Mouse (Mus musculus) neutrophil, adult 5-6 weeks (primary cell): ENCODE measurements around the gene Rab1a. TPM values are rescaled to one million over a fixed set of nuclear protein-coding genes. Genes with fewer than 3 reads are reported as not detected.
A peak's percentile ranks its signal among the peaks of the same experiment; 100 is the strongest.
"Not testable (repeated sequence)": the region's sequence is repeated elsewhere in the genome, so short reads cannot be mapped to it uniquely, and the experiment has no call there.

ENCODE experiments used
- ATAC-seq: fragments of 151-379, 151-347 bp; 2 replicates; pipeline ENCODE4 v1.8.0; 2017; ENCODE audit warnings: mild to moderate bottlenecking, moderate TSS enrichment; ENCODE audit not compliant: insufficient number of reproducible peaks, poor library complexity, low FRiP score, severe bottlenecking; ENCODE audit errors: extremely low read depth
- total RNA-seq: library from RNA; stranded (forward); fragments of 200-1000 nt; gene quantifications from 2 replicates; pipeline ENCODE4 v1.2.3, GENCODE M21; 2017

Rab1a gene
- total RNA-seq, 1 experiment from 2014 or later, result 116 TPM

DNA sequence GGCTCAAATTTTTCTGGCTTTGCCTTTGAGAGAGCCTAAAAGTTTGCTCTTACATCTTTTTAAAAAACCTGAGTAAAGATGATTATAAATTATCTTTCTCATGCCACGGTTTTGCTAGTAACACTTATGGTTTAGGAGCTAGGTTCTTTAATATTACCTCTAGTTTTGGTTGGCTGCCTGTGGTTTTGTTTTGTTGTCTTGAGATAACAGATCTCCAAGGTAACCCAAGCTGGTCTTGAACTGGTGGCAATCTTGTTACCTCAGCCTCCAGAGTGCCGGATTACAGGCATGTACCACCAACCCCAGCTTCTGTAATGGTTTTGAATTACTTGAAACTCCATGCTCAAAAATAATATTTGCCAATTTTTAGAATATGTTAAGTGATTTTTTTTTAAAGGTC is 10.6 kb downstream of the Rab1a start:
- no peak for ATAC-seq

DNA sequence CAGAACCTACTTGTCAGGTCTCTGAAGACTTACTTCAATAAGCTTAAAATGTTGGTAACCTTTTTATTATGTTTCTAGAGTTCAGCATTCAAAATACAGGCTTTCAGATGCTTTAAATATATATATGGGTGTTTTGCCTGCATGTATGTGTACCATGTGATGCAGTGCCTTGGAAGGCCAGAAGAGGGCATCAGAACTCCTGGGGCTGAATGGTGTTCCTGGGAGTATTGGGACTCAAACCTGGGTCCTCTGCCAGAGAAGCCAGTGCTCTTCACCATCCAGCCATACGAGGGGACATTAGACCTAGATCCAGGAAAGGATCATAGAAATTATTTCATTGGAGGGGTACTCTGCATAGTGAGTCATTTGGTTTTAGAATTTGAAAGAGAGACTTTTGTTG is 13.5 kb downstream of the Rab1a start:
- ATAC-seq, result 0 out of 2 replicates have a peak, but pooled peaks have one; percentile 33

DNA sequence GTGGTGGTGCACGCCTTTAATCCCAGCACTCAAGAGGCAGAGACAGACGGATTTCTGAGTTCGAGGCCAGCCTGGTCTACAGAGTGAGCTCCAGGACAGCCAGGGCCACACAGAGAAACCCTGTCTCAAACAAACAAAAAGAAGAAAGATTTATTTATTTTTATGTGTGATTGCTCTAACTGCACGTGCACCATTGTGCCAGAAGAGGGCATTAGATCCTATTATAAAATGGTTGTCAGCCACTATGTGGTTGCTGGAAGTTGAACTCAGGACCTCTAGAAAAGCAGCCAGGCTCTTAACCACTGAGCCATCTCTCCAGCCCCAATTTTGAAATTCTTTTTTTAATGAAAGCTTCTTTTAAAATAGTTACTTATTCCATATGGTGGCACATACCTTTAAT is 15.2 kb downstream of the Rab1a start:
- ATAC-seq, result 0 out of 2 replicates have a peak, but pooled peaks have one; percentile 35

DNA sequence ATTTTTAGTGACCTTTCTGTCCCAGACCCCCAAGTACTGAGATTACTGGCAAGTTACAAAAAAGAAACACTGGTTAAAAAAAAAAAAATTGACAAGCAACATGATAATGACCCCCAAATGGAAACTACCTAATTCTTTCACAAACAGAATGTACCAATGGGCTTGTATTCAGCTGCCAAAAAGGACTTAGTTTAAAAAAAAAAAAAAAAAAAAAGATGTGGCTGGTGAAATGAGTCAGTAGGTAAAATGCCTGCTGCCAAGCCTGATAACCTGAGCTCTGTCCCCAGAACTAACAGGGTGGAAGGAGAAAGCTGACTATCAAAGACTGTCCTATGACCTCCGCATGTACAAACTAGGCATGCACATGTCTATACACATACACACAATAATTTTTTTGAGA is 16.0 kb downstream of the Rab1a start:
- no peak for ATAC-seq

DNA sequence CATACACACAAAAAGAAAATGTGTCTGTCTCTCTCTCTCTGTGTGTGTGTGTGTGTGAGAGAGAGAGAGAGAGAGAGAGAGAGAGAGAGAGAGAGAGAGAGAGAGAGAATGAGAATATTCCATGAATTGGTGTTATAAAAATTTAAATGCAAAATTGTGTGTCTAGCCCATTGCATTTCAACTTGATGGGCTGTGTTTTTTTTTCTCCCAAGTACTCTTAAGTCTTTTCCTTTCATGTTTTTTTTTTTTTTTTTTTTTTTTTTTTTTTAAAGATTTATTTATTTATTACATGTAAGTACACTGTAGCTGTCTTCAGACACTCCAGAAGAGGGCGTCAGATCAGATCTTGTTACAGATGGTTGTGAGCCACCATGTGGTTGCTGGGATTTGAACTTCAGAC is 20.4 kb downstream of the Rab1a start:
- not testable (repeated sequence) for ATAC-seq

DNA sequence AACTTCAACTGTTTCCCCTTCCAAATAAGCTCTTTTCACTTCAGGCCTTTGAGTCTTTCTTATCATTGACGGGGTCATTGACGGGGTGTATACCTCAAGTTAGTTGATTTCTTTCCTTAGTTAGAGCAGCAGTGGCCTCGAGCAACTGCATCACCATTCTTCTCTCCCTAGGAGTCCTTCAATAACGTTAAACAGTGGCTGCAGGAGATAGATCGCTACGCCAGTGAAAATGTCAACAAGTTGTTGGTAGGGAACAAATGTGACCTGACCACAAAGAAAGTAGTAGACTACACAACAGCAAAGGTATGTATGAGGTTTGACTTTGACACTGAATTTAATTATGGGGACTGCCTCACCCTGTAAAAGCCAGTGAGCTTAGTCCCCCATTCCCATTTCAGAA is 23.0 kb downstream of the Rab1a start:
- no peak for ATAC-seq

DNA sequence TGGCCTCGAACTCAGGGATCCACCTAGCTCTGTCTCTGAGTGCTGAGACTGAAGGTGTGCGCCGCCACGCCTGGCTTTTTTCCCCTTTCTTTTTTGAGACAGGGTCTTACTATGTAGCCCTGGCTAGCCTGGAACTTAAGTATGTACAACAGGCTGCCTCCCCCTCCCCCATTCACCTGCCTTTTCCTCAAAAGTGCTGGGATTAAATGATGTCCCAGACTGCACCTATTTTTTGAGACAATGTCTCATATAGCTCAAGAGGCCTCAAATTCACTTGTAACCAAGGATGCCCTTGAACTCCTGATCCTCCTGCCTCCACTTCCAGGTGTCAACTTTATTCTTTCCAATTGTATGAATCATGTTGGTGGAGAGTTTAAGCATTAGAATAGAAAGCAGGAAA is 24.7 kb downstream of the Rab1a start:
- ATAC-seq, result no peak

DNA sequence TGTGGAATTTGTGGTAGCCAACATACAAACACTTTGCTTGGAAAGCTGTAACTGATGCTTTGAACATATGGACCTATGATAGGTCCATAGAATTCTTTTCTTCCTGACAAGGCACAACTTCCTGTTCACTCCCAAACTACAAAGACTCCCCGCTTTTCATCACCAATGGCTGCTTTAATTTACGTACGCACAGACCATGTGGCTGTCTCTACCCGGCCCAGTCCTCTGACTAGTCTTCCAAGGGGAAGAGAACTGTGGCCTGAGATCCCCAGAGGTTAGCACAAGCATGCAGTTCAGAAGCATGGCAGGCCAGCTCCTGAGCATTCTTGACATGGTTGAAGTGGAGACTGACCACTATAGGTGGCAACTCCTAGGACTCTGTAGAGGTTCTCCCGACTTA is 27.4 kb downstream of the Rab1a start:
- no peak for ATAC-seq

DNA sequence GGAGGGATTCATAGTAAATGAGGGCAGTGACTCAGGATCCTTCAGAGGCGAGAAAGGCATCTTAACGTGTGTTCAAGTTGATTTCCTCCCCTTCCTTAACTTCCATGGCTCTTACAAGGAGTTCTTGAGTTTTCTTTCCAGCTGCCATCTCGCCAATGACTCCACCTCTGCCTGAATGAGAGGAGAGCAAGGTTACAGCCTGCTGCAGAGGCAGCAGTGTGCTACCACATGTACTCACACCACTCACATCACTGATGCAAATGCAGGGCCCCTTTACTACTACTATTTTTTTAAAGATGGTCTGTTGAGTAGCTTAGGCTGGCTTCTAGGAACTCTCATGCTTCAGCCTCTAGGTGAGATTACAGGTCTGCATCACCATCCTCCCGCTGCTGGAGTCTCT is 28.1 kb downstream of the Rab1a start:
- ATAC-seq, result no peak

DNA sequence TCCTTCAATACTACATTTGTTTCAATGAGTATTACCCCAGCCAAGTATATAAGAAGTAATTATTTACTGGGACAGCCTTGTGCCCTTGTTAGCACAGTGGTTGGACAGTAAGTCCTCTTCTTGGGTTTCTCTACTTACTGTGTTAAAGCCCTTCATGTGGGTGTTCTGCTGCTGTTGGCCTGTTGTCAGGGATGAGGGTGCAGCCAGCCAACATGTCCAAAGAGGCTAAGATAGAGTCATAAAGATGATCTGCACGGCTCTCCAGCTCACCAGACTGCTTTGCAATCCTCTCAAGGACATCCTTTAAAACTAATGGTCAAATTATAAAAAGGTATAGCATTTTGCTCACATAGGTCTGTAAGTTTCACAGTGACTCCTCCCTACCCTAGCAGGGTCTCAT is 29.1 kb downstream of the Rab1a start:
- no peak for ATAC-seq

DNA sequence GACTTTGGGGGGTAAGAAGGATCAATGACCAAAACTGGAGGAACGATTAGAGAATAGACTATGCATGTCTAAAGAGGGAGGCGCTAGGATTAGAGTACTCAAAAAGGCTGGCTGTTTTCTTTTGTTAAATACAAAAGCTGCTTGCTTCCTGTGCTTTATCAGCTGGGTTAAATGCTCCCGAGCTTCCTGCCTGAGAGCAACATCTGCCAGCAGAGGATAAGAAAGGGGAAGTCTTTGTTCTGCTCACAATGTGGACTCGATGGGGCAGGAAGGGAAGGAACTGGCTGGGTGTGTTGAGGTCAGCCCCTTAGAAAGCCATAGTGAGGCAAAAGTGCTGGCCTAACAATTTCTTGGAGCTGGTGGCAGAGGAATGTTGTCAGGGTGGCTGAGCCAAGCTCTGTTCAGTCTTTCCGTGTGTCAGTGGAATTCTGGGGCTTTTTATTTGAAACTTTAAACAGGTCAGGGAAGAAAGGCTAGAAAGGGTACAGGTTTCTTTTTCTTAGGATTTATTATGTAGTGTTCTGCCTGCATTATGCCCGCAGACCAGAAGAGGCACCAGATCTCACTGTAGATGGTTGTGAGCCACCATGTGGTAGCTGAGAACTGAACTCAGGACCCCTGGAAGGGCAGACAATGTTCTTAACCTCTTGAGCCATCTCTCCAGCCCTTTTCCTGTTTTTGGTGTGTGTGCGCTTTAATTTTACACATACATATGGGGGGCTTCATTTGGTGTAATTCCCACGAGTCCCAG is 30.1 kb downstream of the Rab1a start:
- peak; percentile 80 for ATAC-seq

DNA sequence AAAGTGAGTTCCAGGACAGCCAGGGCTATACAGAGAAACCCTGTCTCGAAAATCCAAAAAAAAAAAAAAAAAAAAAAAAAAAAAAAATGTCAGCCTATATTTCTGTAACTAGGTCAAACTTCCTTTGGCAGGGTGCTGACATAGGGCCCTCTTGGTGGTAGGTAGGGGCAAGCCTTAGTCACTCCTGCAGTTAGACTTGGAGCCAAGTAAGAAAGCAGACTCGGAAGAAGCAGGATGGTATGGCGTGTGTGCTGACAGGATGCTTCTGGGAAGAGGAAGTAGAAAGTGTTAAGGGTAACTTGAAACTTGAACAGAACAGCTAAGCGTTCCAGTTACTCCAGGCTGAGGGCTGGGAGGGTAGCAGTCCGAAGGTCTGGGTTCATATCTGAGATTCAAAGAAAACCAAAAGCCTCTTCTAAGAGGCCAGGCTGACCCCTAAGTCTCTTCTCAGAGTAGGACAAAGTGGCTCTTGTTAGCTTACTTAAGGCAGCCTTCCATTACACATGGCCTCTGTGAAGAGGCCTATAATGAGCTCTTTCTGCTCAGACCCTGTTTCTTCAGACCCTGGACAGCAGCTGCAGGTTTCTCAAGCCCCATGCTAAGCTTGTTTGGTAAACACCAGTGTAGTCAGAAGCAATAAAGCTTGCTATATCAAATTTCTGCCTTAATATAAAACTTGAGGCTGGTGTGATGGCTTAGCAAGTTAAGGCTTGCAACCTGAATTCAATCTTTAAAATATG is 31.0 kb downstream of the Rab1a start:
- ATAC-seq, result no peak

DNA sequence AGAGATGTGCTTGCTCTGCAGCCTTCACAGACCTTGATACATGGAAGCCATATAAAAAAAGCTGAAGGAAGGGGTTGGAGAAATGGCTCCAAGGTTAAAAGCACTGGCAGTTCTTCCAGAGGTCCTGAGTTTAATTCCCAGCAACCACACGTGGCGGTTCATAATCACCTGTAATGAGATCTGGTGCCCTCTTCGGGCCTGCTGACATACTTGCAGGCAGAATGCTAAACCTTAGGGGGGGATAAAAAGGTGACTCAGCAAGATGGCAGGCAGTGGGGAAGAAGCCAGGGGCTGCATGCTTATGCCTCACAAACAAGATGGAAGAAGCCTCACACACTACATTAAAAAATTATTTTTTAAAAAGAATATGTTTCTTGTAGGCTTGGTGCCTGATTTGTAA is 33.0 kb downstream of the Rab1a start:
- no peak for ATAC-seq

DNA sequence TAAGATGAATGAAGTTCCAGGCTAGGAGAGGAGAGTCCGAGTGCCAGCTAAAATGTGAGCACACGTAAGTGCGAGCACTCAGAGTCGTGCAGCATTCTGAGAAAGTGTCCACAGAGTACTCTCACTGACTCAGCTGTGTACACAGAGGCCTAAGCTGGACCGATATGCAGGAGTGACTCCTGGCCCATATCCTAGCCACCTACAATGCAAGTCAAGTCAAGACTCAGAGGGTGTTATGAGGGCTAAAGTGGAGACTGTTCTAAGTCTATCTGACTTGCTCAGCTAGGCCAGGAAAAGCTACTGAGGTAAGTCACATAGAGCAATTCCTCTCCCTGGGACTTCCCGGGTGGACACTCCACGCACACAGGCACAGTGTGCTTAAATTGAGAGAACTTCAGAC is 35.8 kb downstream of the Rab1a start:
- no peak for ATAC-seq

DNA sequence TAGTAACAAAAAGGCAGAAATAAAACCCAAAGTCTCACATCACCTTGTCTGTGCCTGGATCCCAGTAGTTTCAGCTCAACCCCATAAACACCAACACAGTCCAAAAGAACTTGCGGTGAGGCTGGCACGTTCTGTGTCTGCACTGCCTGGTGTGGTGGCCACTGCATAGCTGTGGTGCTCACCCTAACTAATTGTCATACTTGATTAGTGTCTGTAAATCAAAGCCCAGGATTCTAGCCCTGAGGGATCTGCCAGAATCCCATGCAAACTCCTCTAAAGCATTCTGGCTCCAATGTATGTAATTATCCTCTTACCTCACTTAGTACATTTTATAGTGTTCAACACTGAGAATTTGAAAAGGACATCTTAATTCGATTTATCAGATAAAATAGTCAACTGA is 36.7 kb downstream of the Rab1a start:
- no peak for ATAC-seq

DNA sequence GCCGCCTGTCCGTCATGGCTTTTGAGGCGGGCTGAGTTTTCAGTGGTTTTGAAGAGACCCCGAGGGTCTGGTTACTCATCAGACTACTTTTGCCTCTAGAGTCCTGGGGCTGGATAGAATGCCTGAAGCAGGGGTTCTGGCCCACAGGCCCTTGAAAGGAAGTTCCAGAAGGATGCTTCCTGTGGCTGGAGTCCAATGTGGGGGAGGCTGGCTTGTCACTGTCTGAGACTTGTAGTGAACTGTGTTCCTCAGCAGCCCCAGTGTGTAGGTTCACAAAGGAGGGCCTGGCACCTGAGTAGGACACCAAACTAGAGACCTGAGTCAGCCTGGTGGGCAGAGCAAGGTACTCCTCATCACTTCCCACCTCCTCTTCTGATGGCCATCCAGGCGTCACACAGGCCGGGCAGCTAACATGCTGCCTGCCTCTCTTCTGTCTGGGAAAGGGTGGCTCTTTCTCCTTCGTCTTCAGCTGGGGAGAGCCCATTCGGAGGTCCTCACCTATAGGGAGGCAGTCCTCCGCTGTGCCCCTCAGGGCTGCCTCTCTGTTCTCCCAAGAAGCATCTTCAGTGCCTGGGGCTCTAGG is 38.1 kb downstream of the Rab1a start:
- ATAC-seq, result no peak

DNA sequence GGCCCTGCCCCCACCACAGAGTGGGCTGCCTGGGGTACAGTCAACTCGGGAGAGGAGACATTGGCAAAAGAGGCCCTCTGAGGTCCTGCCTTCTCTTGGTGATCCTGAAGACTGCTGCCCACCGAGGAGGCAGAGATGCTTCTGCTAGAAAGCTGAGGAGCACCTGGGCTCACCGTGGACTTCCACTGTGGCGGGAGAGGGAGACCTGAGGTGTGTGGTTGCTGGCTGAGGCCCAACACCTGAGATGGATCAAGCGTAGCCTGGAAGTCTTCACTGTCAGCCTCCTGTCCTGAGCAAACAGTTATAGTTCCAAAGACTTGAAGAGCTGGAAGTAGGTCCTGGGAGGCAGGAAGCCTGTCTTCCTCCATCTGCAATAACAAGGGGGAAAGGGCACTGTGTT is 39.1 kb downstream of the Rab1a start:
- no peak for ATAC-seq

DNA sequence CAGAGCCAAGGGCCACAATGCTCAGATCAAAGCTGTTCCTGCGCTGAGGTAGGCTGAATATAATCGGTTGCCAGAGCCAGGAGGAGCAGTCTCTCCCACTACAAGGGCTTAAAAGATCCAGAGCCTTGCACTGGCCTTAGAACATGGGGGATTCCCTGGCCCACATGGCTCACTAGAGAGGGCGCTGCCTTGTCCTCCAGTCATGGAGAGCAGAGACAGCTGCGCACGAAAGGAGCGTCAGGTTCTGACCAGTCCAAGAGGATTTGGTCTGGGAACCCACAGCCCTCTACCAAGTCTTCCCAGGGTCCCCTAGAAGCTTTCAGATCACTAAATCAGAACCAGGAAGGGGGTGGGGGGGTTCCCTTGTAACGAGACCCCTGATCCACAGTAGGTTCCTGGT is 40.1 kb downstream of the Rab1a start:
- no peak for ATAC-seq

DNA sequence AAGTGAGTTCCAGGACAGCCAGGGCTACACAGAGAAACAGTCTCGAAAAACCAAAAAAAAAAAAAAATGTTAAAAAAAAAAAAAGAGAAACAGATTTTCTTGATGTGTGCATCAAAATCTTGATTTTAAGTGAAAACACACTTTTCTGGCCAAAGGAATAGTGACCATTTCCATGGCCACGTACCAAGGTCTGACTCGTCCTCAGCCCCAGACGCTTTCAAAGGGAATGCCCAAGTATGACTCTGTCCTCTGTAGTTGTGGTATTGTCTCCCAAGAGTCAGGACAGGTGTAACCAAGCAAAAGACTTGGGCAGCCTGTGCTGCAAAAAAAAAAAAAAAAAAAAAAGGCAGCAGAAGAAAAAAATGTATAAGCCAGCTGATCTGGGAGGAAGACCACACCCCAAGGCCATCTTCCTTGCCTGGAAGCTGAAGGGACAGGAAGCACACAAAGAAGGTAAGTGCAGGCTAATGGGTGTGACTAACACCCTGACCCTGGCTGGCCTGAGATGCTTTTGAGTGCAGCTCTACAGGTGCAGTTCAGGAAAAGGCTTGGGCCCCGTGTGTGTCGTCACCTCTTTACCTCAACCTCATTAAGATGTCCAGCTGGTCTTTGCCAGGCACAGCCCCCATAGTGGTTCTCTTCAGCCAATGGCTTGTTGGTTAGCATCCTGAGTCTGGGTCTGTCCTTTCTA is 41.3 kb downstream of the Rab1a start:
- ATAC-seq, result no peak
